Mouse (Mus musculus): ENCODE data around the gene Dpy19l1. TPM values are rescaled to one million over a fixed set of nuclear protein-coding genes. Genes with fewer than 3 reads are reported as not detected.

Gene Dpy19l1
- polyA plus RNA-seq (2014; fragmentation: Nextera tagmentation; extraction: Ambion mirVana) = 15.6 and 23.4 TPM in 2 replicates

GRCm38 (mm10) chr9:24503067-24503857 lies at the start of gene Dpy19l1:
Gene Dpy19l1, minus strand, starts transcription at chr9:24503140.
- peak; percentile 96 for ATAC-seq (replicated peaks; ENCODE audit: insufficient number of reproducible peaks, low FRiP score, low TSS enrichment, low read depth)
- H3K36me3 ChIP-seq (replicated peaks; ENCODE audit: control insufficient read depth, insufficient read depth, low read depth, low read length) = no peaks in the 10 kb centered on the region
- under 1% methylated on average over 95 of the region's 99 CpGs for WGBS

GRCm38 (mm10) chr9:24538159-24538558 lies 35.2 kb upstream of the Dpy19l1 start:
- ATAC-seq (replicated peaks; ENCODE audit: insufficient number of reproducible peaks, low FRiP score, low TSS enrichment, low read depth) = no peak
- Histone ChIP-seq H3K4me2 (ENCODE audit: low read depth, low read length) (no peak overlapping the region), H3K27ac (replicated peaks; ENCODE audit: low read depth, low read length) (no peak overlapping the region), H3K36me3 (replicated peaks; ENCODE audit: control insufficient read depth, insufficient read depth, low read depth, low read length) (no peaks in the 10 kb centered on the region), H3K9ac (replicated peaks; ENCODE audit: low read length) (no peak overlapping the region), H3K27me3 (ENCODE audit: control insufficient read depth, insufficient read depth, low read length) (no peaks in the 10 kb centered on the region), H3K4me1 (ENCODE audit: control insufficient read depth, insufficient read depth, low read length) (no peaks in the 10 kb centered on the region), H3K9me3 (replicated peaks; ENCODE audit: control insufficient read depth, low read length) (no peaks in the 10 kb centered on the region), H3K4me3 (ENCODE audit: low read depth, low read length) (no peak overlapping the region)
- 47% methylated on average over 2 of the region's 2 CpGs for WGBS
- no peak for DNase-seq (ENCODE audit: low spot score)

More at GRCm38 (mm10) chr9:24503067-24503857, at the start of gene Dpy19l1:
- Histone ChIP-seq H3K9me3 (replicated peaks; ENCODE audit: control insufficient read depth, low read length) (no peaks in the 10 kb centered on the region), H3K27me3 (ENCODE audit: control insufficient read depth, insufficient read depth, low read length) (no peaks in the 10 kb centered on the region), H3K4me3 (ENCODE audit: low read depth, low read length) (peak within 1 kb of the TSS; percentile 73), H3K4me1 (ENCODE audit: control insufficient read depth, insufficient read depth, low read length) (no peaks in the 10 kb centered on the region; the same call in 1 of the 2 replicates), H3K9ac (replicated peaks; ENCODE audit: low read length) (peak within 1 kb of the TSS; percentile 82), H3K27ac (replicated peaks; ENCODE audit: low read depth, low read length) (peak within 1 kb of the TSS; percentile 83), H3K4me2 (ENCODE audit: low read depth, low read length) (peak within 1 kb of the TSS; percentile 46)
- peak; percentile 94 for DNase-seq (ENCODE audit: low spot score)

- Histone ChIP-seq H3K4me1 (ENCODE audit: control insufficient read depth, insufficient read depth, low read length) (no peaks in the 10 kb centered on the region), H3K27ac (replicated peaks; ENCODE audit: low read depth, low read length) (no peak overlapping the region), H3K4me3 (ENCODE audit: low read depth, low read length) (no peak overlapping the region), H3K4me2 (ENCODE audit: low read depth, low read length) (no peak overlapping the region), H3K9ac (replicated peaks; ENCODE audit: low read length) (no peak overlapping the region), H3K9me3 (replicated peaks; ENCODE audit: control insufficient read depth, low read length) (no peaks in the 10 kb centered on the region), H3K36me3 (replicated peaks; ENCODE audit: control insufficient read depth, insufficient read depth, low read depth, low read length) (no peaks in the 10 kb centered on the region), H3K27me3 (ENCODE audit: control insufficient read depth, insufficient read depth, low read length) (no peaks in the 10 kb centered on the region)
- 57% methylated on average over 10 of the region's 10 CpGs for WGBS
- ATAC-seq (replicated peaks; ENCODE audit: insufficient number of reproducible peaks, low FRiP score, low TSS enrichment, low read depth) (no peak), DNase-seq (ENCODE audit: low spot score) (peak; percentile 75)
Observed at GRCm38 (mm10) chr9:24516575-24517139, 13.7 kb upstream of the Dpy19l1 start.

GRCm38 (mm10) chr9:24514078-24514469 lies 11.1 kb upstream of the Dpy19l1 start:
- Histone ChIP-seq H3K9me3 (replicated peaks; ENCODE audit: control insufficient read depth, low read length) (no peaks in the 10 kb centered on the region), H3K9ac (replicated peaks; ENCODE audit: low read length) (no peak overlapping the region), H3K4me2 (ENCODE audit: low read depth, low read length) (no peak overlapping the region), H3K27me3 (ENCODE audit: control insufficient read depth, insufficient read depth, low read length) (no peaks in the 10 kb centered on the region), H3K27ac (replicated peaks; ENCODE audit: low read depth, low read length) (no peak overlapping the region), H3K4me3 (ENCODE audit: low read depth, low read length) (no peak overlapping the region), H3K4me1 (ENCODE audit: control insufficient read depth, insufficient read depth, low read length) (no peaks in the 10 kb centered on the region), H3K36me3 (replicated peaks; ENCODE audit: control insufficient read depth, insufficient read depth, low read depth, low read length) (no peaks in the 10 kb centered on the region)
- ATAC-seq (replicated peaks; ENCODE audit: insufficient number of reproducible peaks, low FRiP score, low TSS enrichment, low read depth) (no peak), DNase-seq (ENCODE audit: low spot score) (no peak)
- 71% methylated on average over 5 of the region's 5 CpGs for WGBS

- Histone ChIP-seq H3K27ac (replicated peaks; ENCODE audit: low read depth, low read length) (no peak overlapping the region), H3K9ac (replicated peaks; ENCODE audit: low read length) (no peak overlapping the region), H3K4me2 (ENCODE audit: low read depth, low read length) (no peak overlapping the region), H3K9me3 (replicated peaks; ENCODE audit: control insufficient read depth, low read length) (no peaks in the 10 kb centered on the region), H3K4me3 (ENCODE audit: low read depth, low read length) (no peak overlapping the region), H3K36me3 (replicated peaks; ENCODE audit: control insufficient read depth, insufficient read depth, low read depth, low read length) (no peaks in the 10 kb centered on the region), H3K4me1 (ENCODE audit: control insufficient read depth, insufficient read depth, low read length) (no peaks in the 10 kb centered on the region), H3K27me3 (ENCODE audit: control insufficient read depth, insufficient read depth, low read length) (no peaks in the 10 kb centered on the region)
- WGBS = 78% methylated on average over 9 of the region's 9 CpGs
- DNase-seq (ENCODE audit: low spot score) = no peak
- no peak for ATAC-seq (replicated peaks; ENCODE audit: insufficient number of reproducible peaks, low FRiP score, low TSS enrichment, low read depth)
Observed at GRCm38 (mm10) chr9:24513290-24514077, 10.5 kb upstream of the Dpy19l1 start.

- H3K4me1 ChIP-seq (ENCODE audit: control insufficient read depth, insufficient read depth, low read length) = no peaks in the 10 kb centered on the region
- H3K4me2 ChIP-seq (ENCODE audit: low read depth, low read length) = no peak overlapping the region
- no peak for ATAC-seq (replicated peaks; ENCODE audit: insufficient number of reproducible peaks, low FRiP score, low TSS enrichment, low read depth)
- no peak overlapping the region for H3K27ac ChIP-seq (replicated peaks; ENCODE audit: low read depth, low read length)
- H3K36me3 ChIP-seq (replicated peaks; ENCODE audit: control insufficient read depth, insufficient read depth, low read depth, low read length) = no peaks in the 10 kb centered on the region
- DNase-seq (ENCODE audit: low spot score) = no peak
- no peak overlapping the region for H3K4me3 ChIP-seq (ENCODE audit: low read depth, low read length)
- H3K27me3 ChIP-seq (ENCODE audit: control insufficient read depth, insufficient read depth, low read length) = no peaks in the 10 kb centered on the region
- no peak overlapping the region for H3K9ac ChIP-seq (replicated peaks; ENCODE audit: low read length)
- WGBS = 90% methylated on average over 5 of the region's 5 CpGs
- no peaks in the 10 kb centered on the region for H3K9me3 ChIP-seq (replicated peaks; ENCODE audit: control insufficient read depth, low read length)
Observed at GRCm38 (mm10) chr9:24512121-24512539, 9.2 kb upstream of the Dpy19l1 start.

- H3K9ac ChIP-seq (replicated peaks; ENCODE audit: low read length) = no peak overlapping the region
- no peaks in the 10 kb centered on the region for H3K36me3 ChIP-seq (replicated peaks; ENCODE audit: control insufficient read depth, insufficient read depth, low read depth, low read length)
- no peak for DNase-seq (ENCODE audit: low spot score)
- no peaks in the 10 kb centered on the region for H3K27me3 ChIP-seq (ENCODE audit: control insufficient read depth, insufficient read depth, low read length)
- H3K9me3 ChIP-seq (replicated peaks; ENCODE audit: control insufficient read depth, low read length) = no peaks in the 10 kb centered on the region
- WGBS = 83% methylated on average over 4 of the region's 4 CpGs
- no peak for ATAC-seq (replicated peaks; ENCODE audit: insufficient number of reproducible peaks, low FRiP score, low TSS enrichment, low read depth)
- no peak overlapping the region for H3K4me2 ChIP-seq (ENCODE audit: low read depth, low read length)
- no peaks in the 10 kb centered on the region for H3K4me1 ChIP-seq (ENCODE audit: control insufficient read depth, insufficient read depth, low read length)
- H3K27ac ChIP-seq (replicated peaks; ENCODE audit: low read depth, low read length) = no peak overlapping the region
- H3K4me3 ChIP-seq (ENCODE audit: low read depth, low read length) = no peak overlapping the region
Observed at GRCm38 (mm10) chr9:24511371-24512120, 8.6 kb upstream of the Dpy19l1 start.
